Mouse (Mus musculus): ENCODE data around the gene Asxl2.

Asxl2 gene

DNA sequence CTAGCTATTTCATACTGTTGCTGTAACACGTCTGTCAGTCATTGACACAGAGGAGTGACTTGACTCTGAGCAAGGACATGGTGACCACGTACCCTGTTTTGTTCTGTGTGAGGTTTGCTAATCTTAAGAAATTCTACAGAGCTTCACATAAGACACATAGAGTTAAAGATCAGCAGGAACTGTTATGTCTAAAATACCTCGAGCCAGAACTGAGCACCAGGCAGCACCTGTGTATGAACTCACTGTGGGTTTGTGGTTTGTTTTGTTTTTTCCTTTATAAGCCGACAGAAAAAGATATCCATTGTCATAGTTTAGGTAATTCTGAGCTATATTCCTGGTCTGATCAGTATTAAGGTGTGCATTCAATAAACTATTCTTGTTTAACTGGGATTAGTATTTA, 120.8 kb downstream of the Asxl2 start:
- no peak for DNase-seq

DNA sequence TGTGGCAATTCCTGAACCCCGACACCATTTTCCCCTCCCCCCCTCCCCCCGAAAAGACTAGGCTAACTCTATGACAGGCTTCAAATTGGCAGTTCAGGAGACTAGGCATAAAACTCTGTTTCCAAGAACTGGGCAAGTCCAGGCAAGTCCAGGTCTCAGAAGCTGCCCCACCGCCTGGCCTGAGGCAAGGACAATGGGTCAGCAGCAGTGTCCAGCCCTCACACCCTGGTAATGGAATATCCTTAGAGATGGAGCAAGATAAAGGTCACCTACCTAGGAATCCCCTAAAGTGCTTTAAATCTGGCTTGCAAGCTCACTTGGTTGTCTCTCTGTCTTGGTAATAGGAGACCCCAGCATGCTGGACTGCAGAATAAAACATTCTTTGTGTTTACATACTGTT, 121.3 kb downstream of the Asxl2 start:
- no peak for DNase-seq

- DNase-seq: peak; percentile 64 to 70
Observed at GRCm38 (mm10) chr12:3548582-3549211, 122.0 kb downstream of the Asxl2 start.

DNA sequence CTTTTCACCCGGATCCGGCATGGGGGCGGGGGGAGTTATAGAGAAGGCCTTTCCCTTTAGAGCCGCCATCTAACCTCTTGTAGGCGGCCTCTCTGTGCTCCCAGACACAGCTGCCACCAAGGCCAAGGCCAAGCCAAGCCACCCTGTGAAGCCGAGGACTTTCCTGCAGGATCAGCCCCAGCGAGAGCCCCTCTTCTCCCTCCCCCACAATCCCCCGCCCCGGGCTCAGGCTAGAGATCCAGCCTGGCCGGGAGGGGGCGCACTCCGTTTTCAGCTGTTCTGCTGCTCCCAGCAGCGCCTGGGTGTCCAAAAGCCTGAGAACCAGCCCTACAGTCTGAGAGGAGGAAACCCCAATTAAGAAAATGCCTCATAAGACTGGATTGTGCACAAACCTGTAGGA, 123.6 kb downstream of the Asxl2 start:
- DNase-seq: peak; percentile 60 to 68

Data from cerebellum, postnatal 10 days (tissue).